Mouse (Mus musculus) brain, embryonic 18.5 days (tissue): ENCODE results near the gene Slc12a5.

Source experiments
- DNase-seq: peaks from one replicate; pipeline ENCODE4 v3.0.0-alpha.2; 2012; ENCODE audit warnings: low read depth, low spot score

The Slc12a5 gene

GRCm38 (mm10) chr2:164979749-164980148 is 19.1 kb downstream of the Slc12a5 start:
- no peak for DNase-seq

- no peak for DNase-seq
Observed at GRCm38 (mm10) chr2:164985962-164986361, 25.4 kb downstream of the Slc12a5 start.

GRCm38 (mm10) chr2:164986371-164987027 is 25.9 kb downstream of the Slc12a5 start:
- DNase-seq, result no peak

GRCm38 (mm10) chr2:164988777-164989176 is 28.2 kb downstream of the Slc12a5 start:
- DNase-seq, result no peak

- no peak for DNase-seq
Observed at GRCm38 (mm10) chr2:164991111-164991510, 30.5 kb downstream of the Slc12a5 start.

- no peak for DNase-seq
Observed at GRCm38 (mm10) chr2:164991808-164992207, 31.2 kb downstream of the Slc12a5 start.

- no peak for DNase-seq
Observed at GRCm38 (mm10) chr2:164994156-164994555, 33.6 kb downstream of the Slc12a5 start.

GRCm38 (mm10) chr2:164994659-164995428 is 34.2 kb downstream of the Slc12a5 start:
- no peak for DNase-seq

- no peak for DNase-seq
Observed at GRCm38 (mm10) chr2:164995976-164996375, 35.4 kb downstream of the Slc12a5 start.

- no peak for DNase-seq
Observed at GRCm38 (mm10) chr2:164996848-164997720, 36.5 kb downstream of the Slc12a5 start.

GRCm38 (mm10) chr2:164997721-164998428 is 37.3 kb downstream of the Slc12a5 start:
- no peak for DNase-seq

GRCm38 (mm10) chr2:165001958-165002357 is 41.4 kb downstream of the Slc12a5 start:
- no peak for DNase-seq

GRCm38 (mm10) chr2:165003108-165003507 is 42.5 kb downstream of the Slc12a5 start:
- DNase-seq, result no peak

- no peak for DNase-seq
Observed at GRCm38 (mm10) chr2:165004237-165004636, 43.6 kb downstream of the Slc12a5 start.

- DNase-seq, result no peak
Observed at GRCm38 (mm10) chr2:165006813-165007212, 46.2 kb downstream of the Slc12a5 start.

GRCm38 (mm10) chr2:165007986-165008385 is 47.4 kb downstream of the Slc12a5 start:
- DNase-seq, result no peak

GRCm38 (mm10) chr2:165009161-165009560 is 48.6 kb downstream of the Slc12a5 start:
- DNase-seq, result no peak

GRCm38 (mm10) chr2:165009581-165009980 is 49.0 kb downstream of the Slc12a5 start:
- DNase-seq, result no peak

GRCm38 (mm10) chr2:165010351-165010750 is 49.7 kb downstream of the Slc12a5 start:
- no peak for DNase-seq

- DNase-seq, result no peak
Observed at GRCm38 (mm10) chr2:165014935-165015334, 54.3 kb downstream of the Slc12a5 start.

GRCm38 (mm10) chr2:165020490-165020889 is 59.9 kb downstream of the Slc12a5 start:
- no peak for DNase-seq
